Mouse (Mus musculus) olfactory bulb, adult 2 months (tissue): ENCODE measurements around the gene Gm26620.

Experiments used
- CTCF ChIP-seq: fragments of 200-500 bp; IDR thresholded peaks from 2 replicates; pipeline ENCODE4 v1.5.1; 2012; ENCODE audit warnings: low read depth, mild to moderate bottlenecking, low read length, moderate library complexity; ENCODE audit not compliant: insufficient read depth
- POLR2A ChIP-seq: fragments of 200-500 bp; IDR thresholded peaks from 2 replicates; pipeline ENCODE4 v1.6.1; 2012; ENCODE audit warnings: mild to moderate bottlenecking, low read depth, low read length, moderate library complexity; ENCODE audit not compliant: insufficient read depth

DNA sequence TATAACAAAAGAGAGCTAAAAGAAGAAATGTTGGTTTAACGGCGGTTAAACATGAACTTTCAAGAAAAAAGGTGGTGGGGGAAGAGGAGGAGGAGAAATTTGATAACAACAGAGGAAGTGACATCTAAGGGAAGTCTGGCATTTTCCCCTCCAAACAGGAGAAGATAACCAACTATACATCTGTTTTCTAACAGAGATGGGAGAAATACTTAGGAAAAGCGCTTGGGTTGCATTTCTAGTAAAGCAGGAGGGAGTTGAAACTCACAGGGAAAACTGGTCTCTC is 22.5 kb upstream of the Gm26620 start:
- no peak for TF ChIP-seq CTCF
- no peak for TF ChIP-seq POLR2A
